Mouse (Mus musculus) hindbrain, postnatal 0 days (tissue): ENCODE measurements around the gene Gbp9. TPM values are rescaled to one million over a fixed set of nuclear protein-coding genes. Genes with fewer than 3 reads are reported as not detected.

ENCODE experiments used
- ATAC-seq: fragments of 200-750 bp; cut with Nextera tagmentation; 2 replicates; pipeline ENCODE4 v1.8.0; 2017; ENCODE audit warnings: mild to moderate bottlenecking, moderate TSS enrichment, moderate library complexity
- DNase-seq: peaks from one replicate; pipeline ENCODE4 v3.0.0-alpha.2; 2015; ENCODE audit warnings: low spot score
- H3K27ac ChIP-seq: fragments of 300-500 bp; sonication (generic); 2 replicates; pipeline ENCODE4 v1.5.1; 2014; ENCODE audit warnings: mild to moderate bottlenecking
- H3K27me3 ChIP-seq: fragments of 300-500 bp; sonication (generic); 2 replicates; pipeline ENCODE4 v1.6.1; 2014; ENCODE audit warnings: low read length, mixed read lengths; ENCODE audit not compliant: insufficient read depth
- H3K36me3 ChIP-seq: fragments of 300-500 bp; sonication (generic); 2 replicates; pipeline ENCODE4 v1.6.1; 2014; ENCODE audit warnings: low read length, mixed read lengths; ENCODE audit not compliant: insufficient read depth
- H3K4me1 ChIP-seq: fragments of 300-500 bp; sonication (generic); 2 replicates; pipeline ENCODE4 v1.6.1; 2014; ENCODE audit warnings: antibody characterized with exemption, low read length, mixed read lengths; ENCODE audit not compliant: insufficient read depth
- H3K4me2 ChIP-seq: fragments of 300-500 bp; sonication (generic); 2 replicates; pipeline ENCODE4 v1.6.1; 2014; ENCODE audit warnings: low read depth, mild to moderate bottlenecking, low read length, moderate library complexity, mixed read lengths
- H3K4me3 ChIP-seq: fragments of 300-500 bp; sonication (generic); 2 replicates; pipeline ENCODE4 v1.5.1; 2014; ENCODE audit warnings: low read length
- H3K9ac ChIP-seq: fragments of 300-500 bp; sonication (generic); replicated peaks from 2 replicates; pipeline ENCODE4 v1.6.1; 2014; ENCODE audit warnings: mild to moderate bottlenecking, low read length, moderate library complexity, mixed read lengths
- H3K9me3 ChIP-seq: fragments of 300-500 bp; sonication (generic); 2 replicates; pipeline ENCODE4 v1.6.1; 2016; ENCODE audit warnings: low read length, mixed read lengths
- CTCF ChIP-seq: IDR thresholded peaks from 2 replicates; pipeline ENCODE4 v1.5.1; 2016; ENCODE audit warnings: antibody characterized with exemption, control low read depth, low read depth
- WGBS: fragments of 180-500 bp; shearing (Covaris S2); extraction: QIAGEN DNeasy Blood & Tissue Kit; methylation state at CpG from one replicate; pipeline ENCODE4 v1.1.7; 2014; 5-methylcytosine and 5-hydroxymethylcytosine counted together
- polyA plus RNA-seq: library from polyadenylated mRNA; unstranded; fragments of >200 nt; fragmentation: Nextera tagmentation; extraction: Ambion mirVana; gene quantifications from 2 replicates; pipeline ENCODE4 v1.2.1, GENCODE M21; 2015
- total RNA-seq: library from RNA; depleted of rRNA; stranded (reverse); fragments of >200 nt; gene quantifications from 2 replicates; pipeline ENCODE4 v1.2.3, GENCODE M21; 2014; rRNA removed

Gene Gbp9
- total and polyA plus RNA-seq, 2 experiments from 2014 or later = 1.7 to 2.1 TPM

GRCm38 (mm10) chr5:105032362-105032761, 107.0 kb downstream of the Gbp9 start:
- Histone ChIP-seq H3K9me3 (no peaks in the 10 kb centered on the region), H3K27me3 (no peaks in the 10 kb centered on the region), H3K4me1 (no peaks in the 10 kb centered on the region), H3K4me2 (no peak overlapping the region), H3K9ac (no peak overlapping the region), H3K36me3 (no peaks in the 10 kb centered on the region), H3K27ac (no peak overlapping the region), H3K4me3 (no peak overlapping the region)
- no peak for ATAC-seq
- TF ChIP-seq CTCF = no peak
- 75% methylated on average over 2 of the region's 2 CpGs for WGBS
- DNase-seq = no peak

Other genes with a start within 250 kb of the Gbp9 start
- gene Abcg3, start 156.8 kb downstream of the Gbp9 start, total RNA-seq = 0.14 and 0.16 TPM in 2 replicates
- 0.24 and 0.33 TPM in 2 replicates for gene Abcg3, start 156.8 kb downstream of the Gbp9 start, polyA plus RNA-seq
- gene Gbp8, start within 50 bp of the Gbp9 start, total RNA-seq = 1.3 TPM in 1 of 2 replicates, not detected in the other
- gene Gbp8, start within 50 bp of the Gbp9 start, polyA plus RNA-seq = 0.33 and 0.40 TPM in 2 replicates
- gene Gbp4, start within 50 bp of the Gbp9 start, total RNA-seq = 1.6 and 1.9 TPM in 2 replicates
- gene Gbp4, start within 50 bp of the Gbp9 start, polyA plus RNA-seq = 0.63 and 1.1 TPM in 2 replicates
- 1.6 and 1.9 TPM in 2 replicates for gene Gbp10, start 100.0 kb upstream of the Gbp9 start, total RNA-seq
- gene Gbp10, start 100.0 kb upstream of the Gbp9 start, polyA plus RNA-seq = 0.55 and 0.61 TPM in 2 replicates
- gene Gm43302, start 154.2 kb upstream of the Gbp9 start, total RNA-seq = 0.47 TPM in 1 of 2 replicates, not detected in the other
- not detected in 2 replicates for gene Gm43302, start 154.2 kb upstream of the Gbp9 start, polyA plus RNA-seq
- gene Gbp6, start 154.2 kb upstream of the Gbp9 start, total RNA-seq = 2.3 and 3.9 TPM in 2 replicates
- 2.1 and 3.0 TPM in 2 replicates for gene Gbp6, start 154.2 kb upstream of the Gbp9 start, polyA plus RNA-seq